Mouse (Mus musculus): ENCODE measurements around the gene Olfml1. TPM values are rescaled to one million over a fixed set of nuclear protein-coding genes. Genes with fewer than 3 reads are reported as not detected.

Olfml1 gene
- polyA plus RNA-seq, 1 experiment from 2014 or later: 19.6 TPM

DNA sequence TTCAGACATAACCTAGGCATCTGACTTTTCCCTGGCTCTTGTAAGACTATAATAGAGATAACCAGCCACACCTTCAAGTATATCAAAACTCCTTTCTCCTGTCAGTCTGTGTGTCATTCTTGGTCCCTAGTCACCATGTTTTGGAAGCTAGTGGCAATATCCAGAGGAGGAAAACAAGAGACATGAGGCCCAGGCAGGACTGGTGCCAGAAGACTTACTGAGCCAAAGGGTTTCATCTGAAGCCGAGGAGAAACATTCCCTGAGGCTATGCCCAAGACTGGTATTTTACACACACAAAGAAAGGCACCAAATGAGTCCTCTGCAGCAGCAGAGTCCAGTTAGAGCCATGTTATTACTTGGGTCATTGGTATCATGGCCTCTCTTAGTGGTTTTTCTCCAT, 22.2 kb upstream of the Olfml1 start:
- no peak overlapping the region for H3K4me2 ChIP-seq (ENCODE audit: low read depth, low read length)
- H3K4me1 ChIP-seq (ENCODE audit: control insufficient read depth, insufficient read depth, low read length): no peaks in the 10 kb centered on the region
- H3K27me3 ChIP-seq (ENCODE audit: control insufficient read depth, insufficient read depth, low read length): no peaks in the 10 kb centered on the region
- no peak for ATAC-seq (ENCODE audit: insufficient read depth, low FRiP score)
- no peak overlapping the region for H3K9ac ChIP-seq (ENCODE audit: low read length)
- no peak overlapping the region for H3K27ac ChIP-seq (ENCODE audit: low read length)
- H3K36me3 ChIP-seq (ENCODE audit: control insufficient read depth, insufficient read depth, low read length): no peaks in the 10 kb centered on the region
- no peak overlapping the region for H3K4me3 ChIP-seq (replicated peaks; ENCODE audit: low read length)
- no peaks in the 10 kb centered on the region for H3K9me3 ChIP-seq (replicated peaks; ENCODE audit: control insufficient read depth, low read length)
- 69% methylated on average over 1 of the region's 1 CpGs for WGBS

DNA sequence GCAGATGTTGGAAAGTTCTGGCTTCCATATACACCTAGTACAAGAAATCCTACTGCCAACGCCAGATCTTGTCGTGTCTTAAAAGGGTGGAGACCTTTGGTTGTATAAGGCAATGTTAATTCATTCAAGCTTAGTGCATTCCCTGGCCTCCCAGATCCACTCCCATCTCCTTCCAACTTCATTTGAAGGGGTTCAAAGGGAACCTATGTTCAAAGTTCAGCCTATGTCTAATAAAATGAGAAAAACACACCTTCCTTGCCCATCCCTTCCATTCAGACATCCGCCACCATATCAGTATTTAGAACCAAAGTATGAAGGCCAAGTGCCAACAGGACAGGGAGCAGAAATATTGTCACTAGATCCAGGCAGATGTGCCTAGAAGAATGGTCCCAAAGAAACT, 19.4 kb upstream of the Olfml1 start:
- no peaks in the 10 kb centered on the region for H3K27me3 ChIP-seq (ENCODE audit: control insufficient read depth, insufficient read depth, low read length)
- no peak overlapping the region for H3K4me2 ChIP-seq (ENCODE audit: low read depth, low read length)
- no peak overlapping the region for H3K27ac ChIP-seq (ENCODE audit: low read length)
- no peak overlapping the region for H3K9ac ChIP-seq (ENCODE audit: low read length)
- H3K4me1 ChIP-seq (ENCODE audit: control insufficient read depth, insufficient read depth, low read length): no peaks in the 10 kb centered on the region
- no peaks in the 10 kb centered on the region for H3K36me3 ChIP-seq (ENCODE audit: control insufficient read depth, insufficient read depth, low read length)
- H3K4me3 ChIP-seq (replicated peaks; ENCODE audit: low read length): no peak overlapping the region
- WGBS: 84% methylated on average over 3 of the region's 3 CpGs
- H3K9me3 ChIP-seq (replicated peaks; ENCODE audit: control insufficient read depth, low read length): no peaks in the 10 kb centered on the region
- no peak for ATAC-seq (ENCODE audit: insufficient read depth, low FRiP score)

DNA sequence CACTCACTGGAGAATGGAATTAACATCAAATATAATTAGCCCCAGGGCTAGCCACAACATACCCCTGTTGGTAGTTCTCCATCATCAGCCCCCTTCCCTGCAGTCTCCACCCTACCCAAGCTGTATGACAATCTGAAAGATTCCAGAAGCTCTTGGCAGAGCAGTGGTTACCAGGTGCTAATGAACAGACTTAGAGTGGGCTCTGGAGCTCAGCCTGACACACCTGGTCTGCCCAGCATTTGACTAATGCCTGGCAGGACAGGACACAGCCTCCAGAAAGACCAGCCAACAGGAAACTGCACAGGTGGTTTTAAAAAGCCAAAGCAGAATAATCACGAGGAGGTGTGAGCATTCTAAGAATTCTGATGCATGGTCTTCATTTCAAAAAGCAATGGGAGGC, 13.8 kb upstream of the Olfml1 start:
- WGBS: 50% methylated on average over 1 of the region's 1 CpGs
- H3K4me3 ChIP-seq (replicated peaks; ENCODE audit: low read length): no peak overlapping the region
- no peak overlapping the region for H3K27ac ChIP-seq (ENCODE audit: low read length)
- no peaks in the 10 kb centered on the region for H3K36me3 ChIP-seq (ENCODE audit: control insufficient read depth, insufficient read depth, low read length)
- no peak overlapping the region for H3K9ac ChIP-seq (ENCODE audit: low read length)
- no peak overlapping the region for H3K4me2 ChIP-seq (ENCODE audit: low read depth, low read length)
- no peaks in the 10 kb centered on the region for H3K4me1 ChIP-seq (ENCODE audit: control insufficient read depth, insufficient read depth, low read length)
- ATAC-seq (ENCODE audit: insufficient read depth, low FRiP score): no peak
- H3K9me3 ChIP-seq (replicated peaks; ENCODE audit: control insufficient read depth, low read length): no peaks in the 10 kb centered on the region
- no peaks in the 10 kb centered on the region for H3K27me3 ChIP-seq (ENCODE audit: control insufficient read depth, insufficient read depth, low read length)

DNA sequence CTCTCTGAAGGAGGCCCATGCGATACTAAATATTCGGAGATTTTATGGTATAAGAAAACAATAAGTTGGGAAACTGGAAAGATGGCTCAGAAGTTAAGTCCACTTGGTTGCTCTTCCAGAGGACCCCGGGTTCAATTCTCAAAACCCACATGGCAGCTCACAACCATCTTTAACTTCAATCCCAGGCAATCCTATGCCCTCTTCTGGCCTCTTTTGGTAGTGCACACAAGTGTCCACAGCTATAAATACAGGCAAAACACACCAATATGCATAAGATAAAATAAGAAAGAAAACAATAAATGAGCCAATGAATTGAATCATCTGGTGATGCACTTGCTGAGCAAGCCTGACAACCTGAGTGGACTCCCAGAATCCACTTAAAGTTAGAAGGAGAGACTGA, 11.3 kb upstream of the Olfml1 start:
- Histone ChIP-seq H3K4me1 (ENCODE audit: control insufficient read depth, insufficient read depth, low read length) (no peaks in the 10 kb centered on the region), H3K27me3 (ENCODE audit: control insufficient read depth, insufficient read depth, low read length) (no peaks in the 10 kb centered on the region), H3K27ac (ENCODE audit: low read length) (no peak overlapping the region), H3K9ac (ENCODE audit: low read length) (no peak overlapping the region), H3K4me2 (ENCODE audit: low read depth, low read length) (no peak overlapping the region), H3K36me3 (ENCODE audit: control insufficient read depth, insufficient read depth, low read length) (no peaks in the 10 kb centered on the region), H3K9me3 (replicated peaks; ENCODE audit: control insufficient read depth, low read length) (no peaks in the 10 kb centered on the region), H3K4me3 (replicated peaks; ENCODE audit: low read length) (no peak overlapping the region)
- no peak for ATAC-seq (ENCODE audit: insufficient read depth, low FRiP score)
- WGBS: 82% methylated on average over 3 of the region's 3 CpGs

DNA sequence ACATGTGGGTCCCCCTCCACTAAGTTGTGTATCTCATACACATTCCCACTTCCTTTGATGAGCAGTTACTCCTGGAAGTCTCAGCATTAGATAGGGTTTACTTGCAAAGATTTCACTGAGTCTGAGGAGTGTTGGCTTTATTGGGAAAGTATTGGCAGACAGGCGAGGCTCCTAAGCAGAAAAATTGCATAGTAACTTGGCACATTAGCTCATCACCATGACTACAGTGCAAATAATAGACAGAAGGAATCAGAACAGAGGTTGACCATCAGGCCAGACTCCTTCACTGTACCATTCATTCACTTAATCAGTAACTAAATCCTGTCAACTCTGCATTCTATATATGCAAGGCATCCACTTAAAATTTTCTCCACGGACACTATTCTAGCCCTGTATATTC, 6.6 kb upstream of the Olfml1 start:
- 51% methylated on average over 2 of the region's 2 CpGs for WGBS
- no peak overlapping the region for H3K4me2 ChIP-seq (ENCODE audit: low read depth, low read length)
- H3K27ac ChIP-seq (ENCODE audit: low read length): no peak overlapping the region
- no peaks in the 10 kb centered on the region for H3K36me3 ChIP-seq (ENCODE audit: control insufficient read depth, insufficient read depth, low read length)
- H3K4me3 ChIP-seq (replicated peaks; ENCODE audit: low read length): no peak overlapping the region
- H3K27me3 ChIP-seq (ENCODE audit: control insufficient read depth, insufficient read depth, low read length): no peaks in the 10 kb centered on the region
- no peak overlapping the region for H3K9ac ChIP-seq (ENCODE audit: low read length)
- H3K4me1 ChIP-seq (ENCODE audit: control insufficient read depth, insufficient read depth, low read length): no peaks in the 10 kb centered on the region
- ATAC-seq (ENCODE audit: insufficient read depth, low FRiP score): no peak
- H3K9me3 ChIP-seq (replicated peaks; ENCODE audit: control insufficient read depth, low read length): no peaks in the 10 kb centered on the region

DNA sequence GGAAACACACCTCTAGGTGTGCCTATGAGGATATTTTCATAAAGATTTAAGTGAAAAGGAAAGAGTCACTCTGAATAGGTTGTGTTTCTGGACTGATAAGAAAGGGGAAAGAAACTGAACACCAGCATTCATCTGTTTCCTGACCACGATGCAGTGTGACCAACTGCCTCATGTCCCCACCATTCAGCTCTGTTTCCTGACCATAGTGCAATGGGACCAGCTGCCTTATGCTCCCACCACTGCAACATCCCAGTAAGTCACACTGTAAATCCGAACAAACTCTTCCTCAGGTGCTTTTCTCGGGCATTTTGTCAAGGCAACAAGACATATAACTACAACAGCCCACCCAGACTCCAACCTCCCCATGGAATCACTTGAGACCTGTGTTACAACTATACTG, 5.7 kb upstream of the Olfml1 start:
- H3K4me1 ChIP-seq (ENCODE audit: control insufficient read depth, insufficient read depth, low read length): peaks cover 2% of the 10 kb centered on the region; the same call in 1 of the 2 replicates
- H3K4me2 ChIP-seq (ENCODE audit: low read depth, low read length): no peak overlapping the region
- H3K9me3 ChIP-seq (replicated peaks; ENCODE audit: control insufficient read depth, low read length): no peaks in the 10 kb centered on the region
- H3K4me3 ChIP-seq (replicated peaks; ENCODE audit: low read length): no peak overlapping the region
- no peak overlapping the region for H3K9ac ChIP-seq (ENCODE audit: low read length)
- no peak for ATAC-seq (ENCODE audit: insufficient read depth, low FRiP score)
- no peaks in the 10 kb centered on the region for H3K36me3 ChIP-seq (ENCODE audit: control insufficient read depth, insufficient read depth, low read length)
- no peaks in the 10 kb centered on the region for H3K27me3 ChIP-seq (ENCODE audit: control insufficient read depth, insufficient read depth, low read length)
- WGBS: 72% methylated on average over 3 of the region's 3 CpGs
- H3K27ac ChIP-seq (ENCODE audit: low read length): no peak overlapping the region

DNA sequence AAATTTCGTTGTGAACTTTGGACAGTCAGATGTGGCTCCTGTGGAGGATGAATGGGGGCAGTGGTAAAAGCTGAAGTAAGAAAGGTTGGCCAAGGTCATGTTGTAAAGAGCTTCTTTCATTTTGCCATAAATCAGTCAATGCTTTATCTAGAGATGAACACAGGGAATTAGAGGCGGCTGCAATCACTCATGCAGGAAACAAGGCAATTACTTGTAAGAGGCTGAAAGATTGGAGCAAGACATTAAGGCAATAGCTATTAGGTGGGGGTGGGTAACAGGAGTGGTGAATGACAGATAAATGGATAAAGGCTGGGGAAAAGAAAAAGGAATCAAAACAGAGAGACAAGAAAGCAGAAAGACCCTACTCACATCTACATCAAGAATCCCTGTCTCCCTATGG, 3.5 kb upstream of the Olfml1 start:
- Histone ChIP-seq H3K9me3 (replicated peaks; ENCODE audit: control insufficient read depth, low read length) (no peaks in the 10 kb centered on the region), H3K27me3 (ENCODE audit: control insufficient read depth, insufficient read depth, low read length) (no peaks in the 10 kb centered on the region), H3K36me3 (ENCODE audit: control insufficient read depth, insufficient read depth, low read length) (no peaks in the 10 kb centered on the region), H3K27ac (ENCODE audit: low read length) (no peak overlapping the region), H3K4me1 (ENCODE audit: control insufficient read depth, insufficient read depth, low read length) (peaks cover 4% of the 10 kb centered on the region; the same call in 1 of the 2 replicates), H3K4me2 (ENCODE audit: low read depth, low read length) (no peak overlapping the region), H3K4me3 (replicated peaks; ENCODE audit: low read length) (no peak overlapping the region), H3K9ac (ENCODE audit: low read length) (no peak overlapping the region)
- no peak for ATAC-seq (ENCODE audit: insufficient read depth, low FRiP score)
- 35% methylated on average over 2 of the region's 2 CpGs for whole genome bisulfite sequencing

DNA sequence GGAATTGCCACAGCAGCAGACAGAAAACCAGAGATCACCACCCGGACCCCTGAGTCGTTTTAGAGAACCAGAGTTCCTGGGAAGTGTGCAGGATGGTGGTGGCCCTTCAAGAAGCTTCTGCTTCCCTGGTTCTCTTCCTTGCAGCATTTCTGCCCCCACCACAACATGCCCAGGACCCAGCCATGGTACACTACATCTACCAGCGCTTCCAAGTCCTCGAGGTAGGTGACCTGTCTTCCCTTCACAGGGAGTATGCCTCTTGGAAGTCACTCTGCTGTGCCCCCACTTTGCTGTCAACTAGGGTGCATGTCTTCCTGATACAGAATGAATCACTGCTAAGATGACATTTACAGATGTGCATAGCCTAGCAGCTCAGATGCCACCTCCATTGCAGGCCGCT, 428 bp downstream of the Olfml1 start:
- Histone ChIP-seq H3K4me1 (ENCODE audit: control insufficient read depth, insufficient read depth, low read length) (peaks cover 4% of the 10 kb centered on the region; the same call in 1 of the 2 replicates), H3K27me3 (ENCODE audit: control insufficient read depth, insufficient read depth, low read length) (no peaks in the 10 kb centered on the region), H3K9me3 (replicated peaks; ENCODE audit: control insufficient read depth, low read length) (no peaks in the 10 kb centered on the region; the same call in 1 of the 2 replicates), H3K36me3 (ENCODE audit: control insufficient read depth, insufficient read depth, low read length) (0 out of 2 replicates have a peak, but pooled peaks cover 4% of the 10 kb centered on the region), H3K4me3 (replicated peaks; ENCODE audit: low read length) (peak overlapping the region; percentile 46), H3K27ac (ENCODE audit: low read length) (peak overlapping the region; percentile 88), H3K9ac (ENCODE audit: low read length) (peak overlapping the region; percentile 64), H3K4me2 (ENCODE audit: low read depth, low read length) (peak overlapping the region; percentile 56)
- WGBS: 45% methylated on average over 5 of the region's 5 CpGs
- ATAC-seq (ENCODE audit: insufficient read depth, low FRiP score): no peak

DNA sequence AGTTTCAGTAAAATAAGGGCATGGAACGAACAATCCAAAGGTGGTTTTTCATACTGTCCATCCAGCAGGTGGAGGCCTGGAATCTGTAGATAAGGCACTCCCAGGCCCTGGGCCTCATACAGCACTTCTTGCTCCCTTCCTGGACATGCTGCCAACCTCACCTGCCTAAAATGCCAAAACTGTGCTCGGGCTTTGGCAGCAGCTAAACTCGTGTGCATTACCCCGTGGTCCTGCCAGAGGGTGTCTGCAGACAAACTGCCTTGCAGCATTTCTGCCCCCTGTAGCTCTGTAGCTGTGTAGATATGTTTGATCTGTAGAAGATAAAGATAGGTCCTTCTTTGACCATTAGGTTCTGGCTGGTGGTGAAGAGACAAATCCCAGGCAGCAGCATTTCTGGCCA, 1.7 kb downstream of the Olfml1 start:
- peak overlapping the region; percentile 46 for H3K4me2 ChIP-seq (ENCODE audit: low read depth, low read length)
- no peaks in the 10 kb centered on the region; the same call in 1 of the 2 replicates for H3K9me3 ChIP-seq (replicated peaks; ENCODE audit: control insufficient read depth, low read length)
- H3K9ac ChIP-seq (ENCODE audit: low read length): peak overlapping the region; percentile 42; the same call in 1 of the 2 replicates
- H3K4me3 ChIP-seq (replicated peaks; ENCODE audit: low read length): peak overlapping the region; percentile 33
- no peak overlapping the region for H3K27ac ChIP-seq (ENCODE audit: low read length)
- H3K36me3 ChIP-seq (ENCODE audit: control insufficient read depth, insufficient read depth, low read length): 0 out of 2 replicates have a peak, but pooled peaks cover 4% of the 10 kb centered on the region
- no peaks in the 10 kb centered on the region for H3K27me3 ChIP-seq (ENCODE audit: control insufficient read depth, insufficient read depth, low read length)
- no peak for ATAC-seq (ENCODE audit: insufficient read depth, low FRiP score)
- H3K4me1 ChIP-seq (ENCODE audit: control insufficient read depth, insufficient read depth, low read length): peaks cover 4% of the 10 kb centered on the region; the same call in 1 of the 2 replicates
- 50% methylated on average over 4 of the region's 4 CpGs for WGBS

DNA sequence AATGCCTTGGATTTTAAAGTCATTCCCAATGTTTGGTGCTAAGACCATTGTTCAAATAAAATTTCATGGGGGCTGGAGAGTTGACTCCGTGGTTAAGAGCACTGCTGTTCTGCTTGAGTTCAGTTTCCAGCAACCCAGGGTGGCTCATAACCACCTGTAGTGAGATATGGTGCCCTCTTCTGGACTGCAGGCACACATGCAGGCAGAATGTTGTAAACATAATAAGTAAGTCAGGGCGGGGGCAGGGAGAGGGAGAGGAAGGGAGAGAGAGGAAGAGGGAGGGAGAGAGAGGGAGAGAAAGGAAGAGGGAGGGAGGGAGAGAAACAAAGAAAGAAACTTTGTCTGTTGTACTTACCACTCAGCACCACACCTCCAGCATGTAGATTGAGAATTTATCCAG, 6.6 kb downstream of the Olfml1 start:
- ATAC-seq (ENCODE audit: insufficient read depth, low FRiP score): no peak
- no peaks in the 10 kb centered on the region; the same call in 1 of the 2 replicates for H3K9me3 ChIP-seq (replicated peaks; ENCODE audit: control insufficient read depth, low read length)
- H3K27me3 ChIP-seq (ENCODE audit: control insufficient read depth, insufficient read depth, low read length): no peaks in the 10 kb centered on the region
- H3K27ac ChIP-seq (ENCODE audit: low read length): no peak overlapping the region
- H3K4me3 ChIP-seq (replicated peaks; ENCODE audit: low read length): no peak overlapping the region
- H3K4me2 ChIP-seq (ENCODE audit: low read depth, low read length): no peak overlapping the region
- WGBS: 67% methylated on average over 2 of the region's 2 CpGs
- no peak overlapping the region for H3K9ac ChIP-seq (ENCODE audit: low read length)
- peaks cover 8% of the 10 kb centered on the region; the same call in 1 of the 2 replicates for H3K36me3 ChIP-seq (ENCODE audit: control insufficient read depth, insufficient read depth, low read length)
- H3K4me1 ChIP-seq (ENCODE audit: control insufficient read depth, insufficient read depth, low read length): no peaks in the 10 kb centered on the region

All from stomach, embryonic 16.5 days (tissue).